Mouse (Mus musculus): ENCODE data around the gene Gopc. TPM values are rescaled to one million over a fixed set of nuclear protein-coding genes. Genes with fewer than 3 reads are reported as not detected.

The Gopc gene
- total and polyA plus RNA-seq, 3 experiments: 4.2 to 12.0 (median 11.9) TPM

DNA sequence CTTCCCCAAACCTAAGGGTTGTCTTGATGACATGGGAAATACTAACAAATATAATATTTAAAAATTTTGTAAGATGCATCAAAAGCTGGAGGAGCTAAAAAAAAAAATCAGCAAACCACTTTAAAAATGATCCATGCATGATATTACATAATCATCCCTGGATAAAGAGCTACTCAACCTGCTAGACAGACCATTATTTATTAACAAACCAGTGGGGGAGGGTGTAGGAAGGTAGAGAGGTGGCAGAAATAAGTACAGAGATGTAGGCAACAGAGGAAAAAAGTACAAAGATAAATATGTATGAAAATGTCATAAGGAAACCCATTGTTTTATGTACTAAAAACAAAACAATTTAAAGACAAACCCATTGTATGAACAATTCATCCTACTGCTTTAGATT is 7.3 kb downstream of the Gopc start:
- no peak overlapping the region for H3K9ac ChIP-seq (ENCODE audit: low read depth, low read length)
- 0 out of 2 replicates have a peak, but pooled peaks cover 1% of the 10 kb centered on the region for H3K79me2 ChIP-seq (replicated peaks; ENCODE audit: control insufficient read depth, insufficient read depth, low read length)
- H3K36me3 ChIP-seq (ENCODE audit: control insufficient read depth, insufficient read depth, low read length): peaks cover 9% of the 10 kb centered on the region
- TF ChIP-seq EP300 (IDR thresholded peaks at IDR 0.05; ENCODE audit: insufficient read depth, low read depth, low read length) (no peak), POLR2A (IDR thresholded peaks at IDR 0.05; ENCODE audit: insufficient read depth, low read depth, low read length) (no peak), CTCF (IDR thresholded peaks at IDR 0.05) (no peak)
- H3K4me3 ChIP-seq: no peak overlapping the region
- H3K4me1 ChIP-seq (ENCODE audit: control insufficient read depth, insufficient read depth, low read length): peaks cover 4% of the 10 kb centered on the region
- no peak overlapping the region for H3K27ac ChIP-seq
- DNase-seq: no peak
- intact Hi-C loops (cut with DNase I): no loop called here
- no peaks in the 10 kb centered on the region for H3K27me3 ChIP-seq (ENCODE audit: control insufficient read depth, insufficient read depth, low read length)

GRCm38 (mm10) chr10:52373834-52374233 is 8.1 kb downstream of the Gopc start:
- Histone ChIP-seq H3K79me2 (replicated peaks; ENCODE audit: control insufficient read depth, insufficient read depth, low read length) (0 out of 2 replicates have a peak, but pooled peaks cover 1% of the 10 kb centered on the region), H3K27me3 (ENCODE audit: control insufficient read depth, insufficient read depth, low read length) (no peaks in the 10 kb centered on the region), H3K27ac (no peak overlapping the region), H3K36me3 (ENCODE audit: control insufficient read depth, insufficient read depth, low read length) (peaks cover 9% of the 10 kb centered on the region), H3K4me1 (ENCODE audit: control insufficient read depth, insufficient read depth, low read length) (peaks cover 4% of the 10 kb centered on the region), H3K9ac (ENCODE audit: low read depth, low read length) (no peak overlapping the region), H3K4me3 (no peak overlapping the region)
- no peak for DNase-seq
- intact Hi-C loops (cut with DNase I): no loop called here
- 71% methylated on average over 4 of the region's 4 CpGs for WGBS
- TF ChIP-seq EP300 (IDR thresholded peaks at IDR 0.05; ENCODE audit: insufficient read depth, low read depth, low read length) (no peak), CTCF (IDR thresholded peaks at IDR 0.05) (no peak)

- Histone ChIP-seq H3K9ac (ENCODE audit: low read depth, low read length) (no peak overlapping the region), H3K4me3 (no peak overlapping the region), H3K4me1 (ENCODE audit: control insufficient read depth, insufficient read depth, low read length) (peaks cover 2% of the 10 kb centered on the region), H3K27me3 (ENCODE audit: control insufficient read depth, insufficient read depth, low read length) (no peaks in the 10 kb centered on the region), H3K79me2 (replicated peaks; ENCODE audit: control insufficient read depth, insufficient read depth, low read length) (peaks cover 3% of the 10 kb centered on the region), H3K27ac (no peak overlapping the region), H3K36me3 (ENCODE audit: control insufficient read depth, insufficient read depth, low read length) (no peaks in the 10 kb centered on the region; the same call in 1 of the 2 replicates)
- no peak for DNase-seq
- no peak for TF ChIP-seq POLR2A (IDR thresholded peaks at IDR 0.05; ENCODE audit: insufficient read depth, low read depth, low read length)
- TF ChIP-seq EP300 (IDR thresholded peaks at IDR 0.05; ENCODE audit: insufficient read depth, low read depth, low read length): no peak
- no peak for TF ChIP-seq CTCF (IDR thresholded peaks at IDR 0.05)
- intact Hi-C loops (cut with DNase I): no loop called here
- 44% methylated on average over 4 of the region's 4 CpGs for WGBS
Measured at GRCm38 (mm10) chr10:52368376-52368775, 13.5 kb downstream of the Gopc start.

GRCm38 (mm10) chr10:52360862-52361609 is 20.9 kb downstream of the Gopc start:
- intact Hi-C loops (cut with DNase I): no loop called here
- TF ChIP-seq POLR2A (IDR thresholded peaks at IDR 0.05; ENCODE audit: insufficient read depth, low read depth, low read length): no peak
- TF ChIP-seq CTCF (IDR thresholded peaks at IDR 0.05): no peak
- TF ChIP-seq EP300 (IDR thresholded peaks at IDR 0.05; ENCODE audit: insufficient read depth, low read depth, low read length): no peak
- no peaks in the 10 kb centered on the region for H3K4me1 ChIP-seq (ENCODE audit: control insufficient read depth, insufficient read depth, low read length)

GRCm38 (mm10) chr10:52360241-52360735 is 21.6 kb downstream of the Gopc start:
- intact Hi-C loops (cut with DNase I): no loop called here
- no peak overlapping the region for H3K4me3 ChIP-seq
- H3K27ac ChIP-seq: no peak overlapping the region
- TF ChIP-seq POLR2A (IDR thresholded peaks at IDR 0.05; ENCODE audit: insufficient read depth, low read depth, low read length): no peak
- no peak for TF ChIP-seq CTCF (IDR thresholded peaks at IDR 0.05)
- TF ChIP-seq EP300 (IDR thresholded peaks at IDR 0.05; ENCODE audit: insufficient read depth, low read depth, low read length): no peak
- H3K4me1 ChIP-seq (ENCODE audit: control insufficient read depth, insufficient read depth, low read length): no peaks in the 10 kb centered on the region
- no peak for DNase-seq
- H3K27me3 ChIP-seq (ENCODE audit: control insufficient read depth, insufficient read depth, low read length): no peaks in the 10 kb centered on the region
- 99% methylated on average over 4 of the region's 4 CpGs for WGBS
- no peaks in the 10 kb centered on the region; the same call in 1 of the 2 replicates for H3K79me2 ChIP-seq (replicated peaks; ENCODE audit: control insufficient read depth, insufficient read depth, low read length)
- H3K36me3 ChIP-seq (ENCODE audit: control insufficient read depth, insufficient read depth, low read length): no peaks in the 10 kb centered on the region; the same call in 1 of the 2 replicates
- H3K9ac ChIP-seq (ENCODE audit: low read depth, low read length): no peak overlapping the region

More at GRCm38 (mm10) chr10:52360862-52361609, 20.9 kb downstream of the Gopc start:
- no peaks in the 10 kb centered on the region; the same call in 1 of the 2 replicates for H3K36me3 ChIP-seq (ENCODE audit: control insufficient read depth, insufficient read depth, low read length)
- WGBS: 94% methylated on average over 9 of the region's 9 CpGs
- H3K27ac ChIP-seq: no peak overlapping the region
- no peak overlapping the region for H3K4me3 ChIP-seq
- H3K9ac ChIP-seq (ENCODE audit: low read depth, low read length): no peak overlapping the region
- H3K27me3 ChIP-seq (ENCODE audit: control insufficient read depth, insufficient read depth, low read length): no peaks in the 10 kb centered on the region
- no peaks in the 10 kb centered on the region; the same call in 1 of the 2 replicates for H3K79me2 ChIP-seq (replicated peaks; ENCODE audit: control insufficient read depth, insufficient read depth, low read length)
- no peak for DNase-seq

- 88% methylated on average over 2 of the region's 2 CpGs for WGBS
- no peak within 1 kb of the TSS for H3K27ac ChIP-seq
- no peaks in the 10 kb centered on the region for H3K27me3 ChIP-seq (ENCODE audit: control insufficient read depth, insufficient read depth, low read length)
- H3K79me2 ChIP-seq (replicated peaks; ENCODE audit: control insufficient read depth, insufficient read depth, low read length): no peaks in the 10 kb centered on the region; the same call in 1 of the 2 replicates
- H3K36me3 ChIP-seq (ENCODE audit: control insufficient read depth, insufficient read depth, low read length): no peaks in the 10 kb centered on the region; the same call in 1 of the 2 replicates
- intact Hi-C loops (cut with DNase I): no loop called here
- H3K4me3 ChIP-seq: no peak within 1 kb of the TSS
- no peaks in the 10 kb centered on the region for H3K4me1 ChIP-seq (ENCODE audit: control insufficient read depth, insufficient read depth, low read length)
- no peak for DNase-seq
- H3K9ac ChIP-seq (ENCODE audit: low read depth, low read length): no peak within 1 kb of the TSS
- TF ChIP-seq EP300 (IDR thresholded peaks at IDR 0.05; ENCODE audit: insufficient read depth, low read depth, low read length) (no peak), POLR2A (IDR thresholded peaks at IDR 0.05; ENCODE audit: insufficient read depth, low read depth, low read length) (no peak), CTCF (IDR thresholded peaks at IDR 0.05) (no peak)
Measured at GRCm38 (mm10) chr10:52358467-52358866, 23.5 kb downstream of the Gopc start, which contains the start of gene Gm26741. Gene Gm26741 (plus strand): TSS chr10:52358767.
